Mouse (Mus musculus) ovary, postnatal 10 days (tissue): ENCODE measurements around the gene Gm20388.

ENCODE experiments used
- DNase-seq: peaks from one replicate; pipeline ENCODE4 v3.0.0; 2022; ENCODE audit warnings: low spot score

Gm20388 gene

DNA sequence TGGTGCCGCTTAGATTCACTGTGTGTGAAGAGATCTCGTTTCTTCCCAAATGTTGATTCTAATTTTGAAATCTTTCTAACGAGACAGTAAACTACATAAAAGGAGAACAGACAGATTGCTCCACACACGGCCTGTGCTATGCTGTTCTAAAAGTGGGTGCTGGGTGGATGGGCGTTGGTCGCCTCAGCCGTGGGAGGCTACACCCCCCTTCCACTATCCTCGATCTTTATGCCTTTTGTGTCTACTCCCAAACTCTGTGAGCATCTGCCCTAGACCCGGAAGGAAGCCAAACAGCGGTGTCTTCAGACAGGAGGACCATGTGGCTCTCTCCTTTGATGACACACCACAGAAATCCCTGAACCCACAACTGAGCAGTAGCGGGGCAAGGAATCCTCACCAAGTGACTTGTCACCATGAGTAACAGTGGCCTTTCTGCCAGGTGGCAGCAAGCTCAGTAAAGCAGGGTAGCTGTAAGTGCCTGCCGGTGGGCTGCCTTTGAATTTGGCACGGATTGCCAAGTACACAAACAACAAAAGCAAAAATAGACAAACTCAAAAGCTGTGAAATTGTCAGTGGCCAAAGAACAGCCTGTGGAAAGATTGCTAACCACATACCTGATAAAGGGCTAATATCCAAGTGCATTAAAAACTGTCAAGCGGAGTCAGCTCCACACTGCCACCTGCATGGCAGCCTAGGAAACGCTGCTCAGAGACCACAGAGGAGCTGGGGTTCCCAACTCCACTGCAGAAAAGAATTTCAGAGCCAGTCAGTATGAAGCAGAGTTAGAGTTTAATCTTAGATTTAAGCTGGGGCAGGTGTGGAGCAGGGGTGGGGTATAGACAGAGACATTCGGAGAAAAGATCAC, 3858.1 kb downstream of the Gm20388 start:
- DNase-seq, result no peak

DNA sequence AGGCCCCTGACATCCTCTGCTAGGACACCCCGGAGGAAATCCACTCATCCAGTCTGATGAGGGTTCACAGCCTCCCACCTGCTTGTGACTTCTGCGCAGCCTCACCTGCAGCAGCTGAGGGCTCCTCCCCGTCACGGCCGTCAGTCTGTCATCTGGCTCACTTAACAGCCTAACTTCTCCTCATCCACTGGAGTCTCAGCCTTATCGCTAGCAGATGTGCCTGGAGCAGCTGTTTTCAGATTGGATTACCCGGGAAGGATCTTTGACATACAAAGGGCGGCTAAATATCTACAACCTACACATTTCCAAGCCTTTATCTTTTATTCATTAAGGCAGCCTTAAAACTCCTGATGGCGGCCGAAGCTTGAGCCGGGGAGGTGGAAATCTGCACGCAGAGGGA, 3862.8 kb downstream of the Gm20388 start:
- no peak for DNase-seq

DNA sequence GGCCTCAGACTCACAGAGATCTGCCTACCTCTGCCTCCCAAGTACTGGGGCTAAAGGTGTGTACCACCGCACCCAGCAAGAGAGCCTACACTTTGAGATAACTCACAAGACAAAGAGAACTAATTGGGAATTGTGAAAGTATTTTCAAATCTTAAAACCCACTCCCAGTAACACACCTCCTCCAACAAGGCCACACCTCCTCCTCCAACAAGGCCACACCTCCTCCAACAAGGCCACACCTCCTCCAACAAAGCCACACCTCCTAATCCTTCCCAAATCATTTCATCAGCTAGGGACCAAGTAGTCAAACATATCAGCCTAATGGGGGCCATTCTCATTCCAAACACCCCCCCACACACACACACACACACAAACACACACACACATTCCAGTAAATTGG, 3863.8 kb downstream of the Gm20388 start:
- no peak for DNase-seq

DNA sequence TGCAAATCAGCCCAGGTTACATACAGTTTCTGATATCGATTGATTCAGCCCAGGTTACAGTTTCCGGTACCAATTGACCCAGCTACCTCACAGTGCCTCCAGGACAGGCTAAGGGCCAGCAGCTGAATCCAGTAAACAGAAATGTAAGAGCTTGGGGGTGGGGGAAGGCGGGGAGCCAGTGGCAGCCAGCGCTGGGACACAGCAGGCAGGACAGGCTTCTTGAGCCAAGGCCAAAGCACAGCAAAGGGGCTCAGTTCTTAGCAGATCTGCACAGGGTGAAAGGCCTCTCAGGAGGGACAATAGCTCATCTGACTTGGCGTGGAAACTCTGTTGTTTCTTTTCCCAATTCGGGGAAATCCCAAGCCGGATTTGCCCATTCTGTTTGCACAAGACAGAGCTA, 3866.7 kb downstream of the Gm20388 start:
- no peak for DNase-seq

DNA sequence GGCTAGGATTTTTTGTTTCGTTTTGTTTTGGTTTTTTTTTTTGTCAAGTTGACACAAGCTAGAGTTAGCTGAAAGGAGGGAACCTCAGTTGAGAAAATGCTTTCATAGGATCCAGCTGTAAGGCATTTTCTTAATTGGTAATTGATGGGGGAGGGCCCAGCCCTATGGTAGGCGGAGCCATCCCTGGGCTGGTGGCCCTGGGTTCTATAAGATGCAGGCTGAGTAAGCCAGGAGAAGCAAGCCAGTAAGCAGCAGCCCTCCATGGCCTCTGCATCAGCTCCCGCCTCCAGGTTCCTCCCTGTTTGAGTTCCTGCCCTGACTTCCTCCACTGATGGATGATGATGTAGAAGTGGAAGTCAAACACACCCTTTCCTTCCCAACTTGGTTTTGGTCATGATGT, 3869.8 kb downstream of the Gm20388 start:
- DNase-seq, result no peak

DNA sequence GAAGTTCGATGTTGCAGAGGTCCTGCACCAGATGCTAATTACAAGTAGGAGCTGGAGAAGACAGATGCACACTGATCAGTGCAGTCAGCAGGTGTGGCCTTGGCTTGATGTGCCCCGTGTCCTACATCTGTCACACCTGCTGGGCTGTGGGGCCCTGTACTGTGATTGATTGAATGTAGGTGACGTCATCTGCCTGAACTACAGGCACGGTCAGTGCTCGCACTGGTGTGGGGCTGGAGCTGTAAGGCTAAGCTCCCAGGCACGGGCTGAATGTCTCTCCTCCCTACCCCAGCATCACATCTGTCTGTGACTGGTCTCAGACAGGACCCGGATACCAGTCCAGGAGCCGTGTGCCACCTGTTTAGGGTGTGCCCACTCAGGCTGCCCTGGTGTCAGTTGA, 3870.6 kb downstream of the Gm20388 start:
- no peak for DNase-seq

DNA sequence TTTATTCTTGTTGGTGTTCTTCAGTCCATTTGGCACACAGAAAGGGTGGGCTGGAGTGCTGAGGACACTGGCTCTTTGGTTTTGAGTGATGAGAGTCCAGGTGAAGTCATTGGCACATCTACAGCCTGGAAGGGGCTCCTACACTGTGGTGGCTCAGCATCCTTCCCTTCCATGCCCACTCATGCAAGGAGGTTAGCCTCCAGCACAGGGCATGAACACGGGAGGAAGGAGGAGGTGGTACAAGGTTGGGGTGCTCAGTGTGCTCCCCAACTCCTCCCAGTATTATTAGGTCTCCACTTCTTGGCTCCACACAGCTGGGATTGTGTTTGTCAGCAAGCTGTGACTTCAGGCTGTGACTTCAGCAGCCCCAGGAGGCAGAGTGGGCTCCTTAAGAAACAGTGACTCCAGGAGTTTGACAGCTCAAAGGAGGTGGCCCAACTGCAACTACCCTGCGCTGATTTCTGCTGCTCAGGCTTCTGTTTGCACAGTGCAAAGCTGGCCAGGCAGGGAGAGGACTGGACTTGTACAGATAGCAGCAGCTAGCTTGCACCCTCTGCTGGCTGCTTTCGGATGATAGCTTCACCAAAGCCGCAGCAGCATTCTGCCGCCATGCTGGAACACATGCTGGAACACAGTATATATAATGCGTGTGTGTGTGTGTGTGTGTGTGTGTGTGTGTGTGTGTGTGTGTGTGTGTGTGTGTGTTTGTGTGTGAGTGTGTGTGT, 3873.0 kb downstream of the Gm20388 start:
- DNase-seq, result no peak

DNA sequence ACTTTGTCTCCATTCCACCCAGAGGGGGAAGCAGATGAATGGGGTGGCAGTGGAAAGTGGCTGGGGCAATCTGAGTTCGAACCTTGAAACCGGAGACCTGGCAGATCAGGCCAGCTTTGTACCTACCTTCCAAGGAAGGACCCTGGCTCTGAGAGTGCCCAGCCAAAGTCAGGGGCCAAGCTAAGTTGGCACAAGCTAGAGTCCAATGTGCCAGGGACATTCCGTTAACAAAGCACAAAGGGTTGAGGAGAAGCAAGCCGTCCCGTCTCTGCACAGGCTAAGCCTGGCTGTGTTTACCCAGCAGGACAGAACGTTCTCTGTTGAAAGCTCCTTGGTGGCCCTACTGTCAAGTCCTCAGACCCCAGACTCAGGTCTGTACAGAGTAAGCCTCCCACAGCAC, 3875.5 kb downstream of the Gm20388 start:
- no peak for DNase-seq

DNA sequence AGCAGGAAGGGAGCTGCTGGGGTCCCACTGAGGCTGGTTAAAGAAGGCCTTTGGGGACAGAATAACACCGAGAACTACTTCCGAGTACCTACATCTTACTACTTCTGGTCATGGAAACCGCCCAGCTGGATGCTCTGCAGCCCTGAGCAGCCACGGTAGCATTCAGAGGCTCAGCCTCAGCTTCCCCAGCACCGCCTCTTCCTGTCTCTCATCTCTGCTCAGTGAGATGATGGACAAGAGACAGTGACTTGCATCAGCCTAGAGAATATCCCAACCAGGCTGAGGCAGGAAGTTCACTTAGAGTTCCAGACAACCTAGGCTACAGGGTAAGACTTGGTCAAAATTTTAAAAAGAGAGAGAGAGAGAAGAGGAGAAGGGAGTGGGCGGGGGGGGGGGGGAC, 3876.0 kb downstream of the Gm20388 start:
- no peak for DNase-seq

DNA sequence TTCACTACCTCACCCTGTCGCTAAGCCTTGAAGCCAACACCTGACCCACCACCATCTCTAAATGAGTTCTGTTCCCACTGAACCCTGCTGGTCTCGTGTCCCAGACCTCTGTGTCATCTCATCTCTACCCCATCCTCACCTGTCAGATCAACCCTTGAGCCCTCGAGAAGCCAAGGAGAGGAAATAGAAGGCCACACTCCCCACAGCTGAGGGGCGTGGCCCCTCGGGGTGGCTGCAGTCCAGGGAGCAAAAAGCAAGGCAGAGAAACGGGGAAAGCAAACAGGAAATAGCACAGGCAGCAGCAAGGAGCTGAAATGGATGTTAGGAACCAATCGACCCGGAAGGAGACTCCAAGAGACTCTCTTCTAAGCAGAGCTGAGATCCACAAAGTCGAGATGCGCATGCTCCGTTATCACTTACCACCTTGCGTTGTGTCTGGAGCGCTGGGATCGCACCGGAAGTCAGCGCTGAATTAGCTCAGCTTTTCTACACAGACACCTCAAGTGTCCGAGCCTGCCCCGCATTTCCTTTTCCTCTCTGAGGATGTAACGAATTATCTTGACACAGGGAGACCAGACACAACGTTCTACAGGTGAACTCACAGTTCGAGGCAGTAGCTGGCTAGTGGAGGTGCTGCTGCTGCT, 3876.7 kb downstream of the Gm20388 start:
- DNase-seq, result no peak

DNA sequence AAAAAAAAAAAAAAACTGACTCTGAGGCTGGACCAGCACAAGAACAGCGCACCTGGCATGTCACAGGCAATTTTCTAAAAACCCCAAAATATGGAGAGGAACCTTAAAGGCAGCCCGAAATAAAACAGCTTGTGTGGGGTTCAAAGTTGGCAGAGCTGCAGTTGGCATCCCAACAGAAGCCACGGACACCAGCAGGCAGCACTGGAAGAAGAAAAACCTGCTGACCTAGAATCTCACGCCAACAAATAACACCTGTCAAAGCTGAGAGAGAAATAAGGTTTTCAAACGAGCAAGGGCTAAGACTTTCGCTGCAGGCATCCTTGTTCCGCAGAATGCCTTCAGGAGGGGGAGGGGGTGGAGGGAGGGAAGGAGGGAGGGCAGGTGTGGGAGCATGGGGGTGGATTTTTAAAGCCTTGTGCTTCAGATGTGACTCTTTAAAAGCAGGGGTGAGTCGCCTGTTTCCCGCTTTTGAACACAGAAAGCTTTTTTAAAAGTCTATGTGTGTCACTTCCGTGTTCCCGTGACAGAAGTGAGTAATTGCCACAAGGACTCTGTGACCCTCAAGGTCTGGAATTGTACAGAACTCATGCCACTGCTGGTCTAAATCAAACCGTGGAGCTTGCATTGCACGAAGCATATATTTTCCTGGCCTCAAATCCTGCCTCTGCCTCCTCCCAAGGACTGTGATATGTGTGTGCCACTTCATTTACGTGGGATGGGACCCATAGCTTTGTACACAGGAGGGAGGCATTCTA, 3878.0 kb downstream of the Gm20388 start:
- DNase-seq, result no peak

DNA sequence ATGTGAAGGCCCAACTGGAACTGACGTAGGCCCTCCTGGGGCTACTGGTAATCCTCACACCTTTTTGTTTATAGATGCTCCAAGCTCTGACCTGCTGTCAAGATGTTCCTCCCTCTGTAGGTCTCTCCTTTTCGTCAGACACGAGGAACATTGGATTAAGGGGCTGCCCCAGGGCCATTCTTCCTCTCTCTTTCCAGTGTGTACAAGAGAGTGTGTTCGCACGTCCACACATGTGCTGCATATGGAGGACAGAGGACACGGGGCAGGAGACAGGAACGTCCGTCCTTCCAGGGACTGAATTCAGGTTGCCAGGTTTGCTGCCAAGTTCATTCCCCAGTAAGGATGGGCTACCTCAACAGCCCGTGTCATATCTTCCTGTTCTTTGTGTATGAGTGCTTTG, 3878.8 kb downstream of the Gm20388 start:
- no peak for DNase-seq

DNA sequence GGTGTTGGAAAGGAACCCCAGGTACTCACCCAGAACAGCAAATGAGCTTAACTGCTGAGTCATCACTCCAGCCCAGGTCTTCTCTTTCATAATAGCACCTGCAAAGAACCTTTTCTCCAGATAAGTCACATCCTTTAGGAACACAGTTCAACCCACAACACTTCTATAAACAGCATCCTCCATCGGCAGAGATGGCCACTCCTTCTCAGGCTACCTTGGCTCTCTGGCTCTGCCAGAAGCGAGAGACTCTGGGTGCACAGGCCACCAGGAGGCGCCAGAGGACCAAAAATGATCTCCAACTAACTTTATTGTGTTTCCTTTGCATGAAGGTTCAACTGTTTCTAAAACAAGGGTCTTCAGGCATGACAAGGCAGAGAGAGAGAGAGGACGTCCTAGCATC, 3879.3 kb downstream of the Gm20388 start:
- peak; percentile 84 for DNase-seq

DNA sequence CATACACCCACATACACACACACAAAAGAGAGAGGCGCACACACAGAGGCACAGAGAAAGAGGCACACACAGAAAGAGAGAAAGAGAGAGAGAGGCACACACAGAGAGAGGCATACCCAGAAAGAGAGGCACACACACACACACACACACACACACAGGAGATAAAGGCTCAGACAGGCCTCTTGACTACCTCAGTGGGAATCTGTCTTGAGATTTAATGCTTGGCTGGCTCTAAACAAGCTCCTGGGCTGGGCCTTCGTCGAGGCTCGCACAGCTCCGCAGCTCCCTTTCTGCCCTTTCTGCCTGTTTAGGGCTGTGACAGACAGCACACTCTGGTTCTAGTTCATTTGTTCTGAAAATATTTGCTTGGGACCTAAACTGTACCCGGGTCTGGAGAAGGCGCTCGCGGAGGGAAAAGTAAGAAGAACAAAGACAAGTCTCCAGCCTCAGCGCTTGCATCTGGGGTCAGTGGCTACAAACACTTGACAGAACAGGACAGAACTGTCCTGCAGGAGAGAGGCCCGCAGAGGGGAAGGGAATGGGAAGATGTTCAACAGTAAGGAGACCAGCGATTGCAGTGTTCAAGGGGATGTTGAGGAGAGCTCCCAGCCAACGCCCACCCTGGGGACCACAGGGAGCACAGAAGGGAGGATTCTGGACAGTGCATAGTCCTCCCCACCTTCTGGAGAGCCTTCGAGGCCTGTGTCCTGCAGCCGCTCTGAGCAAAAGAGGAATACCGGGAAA, 3880.6 kb downstream of the Gm20388 start:
- DNase-seq, result no peak

DNA sequence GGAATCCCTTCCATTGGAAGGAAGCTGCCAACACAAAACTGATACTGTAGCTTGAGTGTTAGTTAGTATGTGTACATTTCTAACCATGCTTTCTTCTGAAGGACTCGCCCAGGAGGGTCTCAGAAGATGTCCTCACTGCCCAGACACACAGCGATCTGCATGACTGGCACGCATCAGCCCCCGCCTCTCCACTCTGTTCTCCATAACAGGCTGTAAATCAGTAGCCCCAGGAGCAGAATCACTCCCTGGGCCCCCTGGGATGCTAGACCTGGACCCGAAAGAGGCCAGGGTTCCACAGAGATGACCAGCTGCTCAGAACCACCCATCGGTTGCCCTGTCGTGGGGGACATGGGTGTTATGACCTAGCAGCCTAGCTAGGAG, 3881.2 kb downstream of the Gm20388 start:
- no peak for DNase-seq

DNA sequence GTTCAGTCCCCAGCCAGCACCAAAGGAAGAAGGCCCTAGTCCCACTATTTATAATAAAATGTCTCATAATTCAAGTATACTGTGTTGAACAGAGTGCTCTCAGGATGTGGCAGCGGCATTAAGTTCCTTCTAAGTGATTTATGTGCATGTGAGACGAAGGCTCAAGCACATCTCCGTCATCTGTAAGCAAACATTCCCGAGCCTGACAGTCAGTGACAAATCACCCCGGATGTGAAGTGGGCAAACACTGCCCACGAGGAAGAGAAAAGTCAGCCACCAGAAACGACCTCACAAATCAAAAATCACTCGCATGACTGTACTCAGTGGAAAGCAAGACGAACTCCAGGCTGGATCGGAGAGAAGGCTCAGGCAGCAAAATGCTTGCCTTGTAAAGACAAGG, 3883.3 kb downstream of the Gm20388 start:
- DNase-seq, result no peak

DNA sequence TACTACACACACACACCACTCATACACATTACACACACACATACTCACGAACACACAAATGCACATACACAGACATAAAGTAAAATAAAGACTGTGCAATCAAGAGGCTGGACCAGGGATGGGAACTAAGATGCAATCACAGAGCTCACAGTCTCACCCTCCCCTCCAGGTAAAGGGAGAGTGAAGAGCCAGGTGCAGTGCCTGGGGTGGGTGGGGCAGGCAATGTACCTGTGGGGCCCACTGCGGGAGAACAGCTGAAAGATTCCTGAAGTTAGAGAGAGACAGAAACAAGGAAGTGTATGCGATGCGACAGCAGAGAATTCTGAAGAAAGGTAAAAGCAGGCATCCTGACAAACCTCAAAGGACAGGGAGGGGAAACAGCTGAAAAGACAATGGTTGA, 3884.1 kb downstream of the Gm20388 start:
- DNase-seq, result no peak

DNA sequence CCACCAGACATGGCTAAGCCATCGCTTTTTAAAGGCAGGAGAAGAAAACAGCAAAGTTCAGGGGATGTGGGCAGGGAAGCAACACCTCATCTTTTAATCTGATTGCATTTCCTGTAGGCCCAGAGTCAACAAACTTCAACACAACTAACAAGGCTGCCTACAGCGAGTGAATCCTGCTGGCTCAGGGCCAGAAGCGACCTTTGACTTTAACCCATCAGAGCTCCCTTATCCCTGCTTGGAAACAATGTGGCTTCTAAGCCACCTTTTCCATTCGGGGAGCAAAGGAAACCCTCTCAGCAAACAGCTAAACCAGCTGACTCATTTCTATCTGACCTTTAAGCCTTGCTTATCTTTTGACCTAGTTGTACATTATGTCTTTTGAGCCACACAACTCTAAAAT, 3886.1 kb downstream of the Gm20388 start:
- no peak for DNase-seq

DNA sequence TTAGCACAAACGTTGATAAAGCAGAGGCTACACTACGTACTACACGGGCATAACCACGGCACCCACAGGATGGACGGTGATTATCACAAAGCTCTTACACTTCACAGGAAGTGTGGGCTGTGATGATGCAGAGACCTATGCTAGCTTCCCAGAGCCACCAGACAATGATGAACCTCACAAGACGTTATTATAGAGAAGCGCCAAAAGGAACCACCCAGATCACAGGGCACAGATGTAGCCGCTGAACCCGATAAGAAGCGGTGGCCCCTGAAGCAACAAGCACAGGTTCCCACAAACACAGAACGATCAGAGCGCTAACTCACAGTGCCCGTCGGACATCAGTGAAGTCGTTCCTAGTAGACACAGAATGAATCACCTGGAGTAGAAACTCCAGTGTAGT, 3887.3 kb downstream of the Gm20388 start:
- DNase-seq, result no peak

DNA sequence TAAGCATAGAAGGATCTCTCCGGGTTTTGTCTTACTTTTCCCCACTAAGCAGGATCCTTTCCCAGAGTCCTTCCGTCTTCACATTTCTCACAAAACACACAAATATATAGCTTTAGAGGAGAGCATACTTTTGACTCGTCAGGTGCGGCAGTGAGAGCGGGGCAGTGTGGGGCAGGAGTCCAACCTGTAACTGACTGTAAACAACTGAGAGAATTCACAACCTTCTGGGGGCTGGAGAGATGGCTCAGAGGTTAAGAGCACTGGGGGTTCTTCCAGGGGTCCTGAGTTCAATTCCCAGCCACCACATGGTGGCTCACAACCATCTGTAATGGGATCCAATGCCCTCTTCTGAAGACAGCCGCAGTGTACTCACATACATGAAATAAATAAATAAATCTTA, 3888.8 kb downstream of the Gm20388 start:
- DNase-seq, result no peak

DNA sequence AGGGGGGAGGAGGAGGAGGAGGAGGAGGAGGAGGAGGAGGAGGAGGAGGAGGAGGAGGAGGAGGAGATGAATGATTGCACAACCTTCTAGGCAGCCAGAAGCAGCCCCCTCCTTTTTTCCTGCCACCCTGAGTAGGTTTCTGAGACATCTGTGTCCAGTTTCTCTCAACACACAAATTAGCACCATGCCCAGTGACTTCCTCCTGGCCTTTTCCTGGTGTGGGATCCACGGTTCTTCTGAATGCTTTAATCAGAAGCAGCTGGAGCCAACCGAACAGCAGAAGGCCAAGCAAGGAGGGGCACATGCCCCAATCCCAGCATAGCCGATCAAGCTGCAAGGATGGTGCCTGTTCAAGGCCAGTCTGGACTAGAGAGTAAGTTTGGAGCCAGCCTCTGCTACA, 3889.2 kb downstream of the Gm20388 start:
- DNase-seq, result no peak

DNA sequence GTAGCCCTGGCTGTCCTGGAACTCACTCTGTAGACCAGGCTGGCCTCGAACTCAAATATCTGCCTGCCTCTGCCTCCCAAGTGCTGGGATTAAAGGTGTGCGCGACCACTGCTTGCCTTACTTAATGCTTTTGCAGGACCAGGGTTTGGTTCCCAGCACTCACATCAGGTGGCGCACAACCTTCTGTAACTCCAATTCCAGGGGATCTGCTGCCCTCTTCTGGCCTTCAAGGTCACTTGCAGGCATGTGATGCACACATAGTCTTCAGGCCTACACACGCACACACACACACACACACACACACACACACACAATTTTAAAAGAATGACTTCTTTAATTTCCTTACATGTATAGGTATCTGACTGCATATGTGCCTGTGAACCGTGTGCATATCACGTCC, 3890.2 kb downstream of the Gm20388 start:
- DNase-seq, result no peak
